Mouse (Mus musculus) hindbrain, embryonic 13.5 days (tissue): ENCODE results near the gene Cdkn2d. TPM values are rescaled to one million over a fixed set of nuclear protein-coding genes. Genes with fewer than 3 reads are reported as not detected.

ENCODE experiments used
- ATAC-seq: fragments of 200-750 bp; cut with Nextera tagmentation; 2 replicates; pipeline ENCODE4 v1.8.0; 2017; ENCODE audit warnings: moderate TSS enrichment; ENCODE audit not compliant: low FRiP score
- H3K27ac ChIP-seq: fragments of 300-500 bp; sonication (generic); 2 replicates; pipeline ENCODE4 v1.5.1; 2015; ENCODE audit warnings: inconsistent platforms, mild to moderate bottlenecking, moderate library complexity
- H3K27me3 ChIP-seq: fragments of 300-500 bp; sonication (generic); 2 replicates; pipeline ENCODE4 v1.6.1; 2015; ENCODE audit warnings: mild to moderate bottlenecking, inconsistent platforms
- H3K36me3 ChIP-seq: fragments of 300-500 bp; sonication (generic); 2 replicates; pipeline ENCODE4 v1.6.1; 2015; ENCODE audit warnings: mild to moderate bottlenecking, inconsistent platforms
- H3K4me1 ChIP-seq: fragments of 300-500 bp; sonication (generic); replicated peaks from 2 replicates; pipeline ENCODE4 v1.6.1; 2015; ENCODE audit warnings: inconsistent platforms
- H3K4me2 ChIP-seq: fragments of 300-500 bp; sonication (generic); 2 replicates; pipeline ENCODE4 v1.6.1; 2015; ENCODE audit warnings: inconsistent platforms, mild to moderate bottlenecking, moderate library complexity
- H3K4me3 ChIP-seq: fragments of 300-500 bp; sonication (generic); 2 replicates; pipeline ENCODE4 v1.5.1; 2015; ENCODE audit warnings: mild to moderate bottlenecking, inconsistent platforms
- H3K9ac ChIP-seq: fragments of 300-500 bp; sonication (generic); 2 replicates; pipeline ENCODE4 v1.6.1; 2015; ENCODE audit warnings: mild to moderate bottlenecking, inconsistent platforms
- H3K9me3 ChIP-seq: fragments of 300-500 bp; sonication (generic); 2 replicates; pipeline ENCODE4 v1.6.1; 2016; ENCODE audit warnings: inconsistent platforms
- WGBS: fragments of 180-500 bp; shearing (Covaris S2); methylation state at CpG from one replicate; pipeline ENCODE4 v1.1.7; 2015; 5-methylcytosine and 5-hydroxymethylcytosine counted together
- polyA plus RNA-seq: library from polyadenylated mRNA; unstranded; fragments of >200 nt; fragmentation: Nextera tagmentation; extraction: Ambion mirVana; gene quantifications from 2 replicates; pipeline ENCODE4 v1.2.1, GENCODE M21; 2015

Gene Cdkn2d
- polyA plus RNA-seq, 1 experiment from 2014 or later, result 89.2 TPM

GRCm38 (mm10) chr9:21287571-21288402 lies 3.4 kb downstream of the Cdkn2d start, which contains the start of gene Kri1:
Kri1 (minus strand) TSS chr9:21287969.
- Histone ChIP-seq H3K4me2 (peak within 1 kb of the TSS; percentile 77), H3K4me1 (peaks cover 44% of the 10 kb centered on the region), H3K27me3 (no peaks in the 10 kb centered on the region), H3K27ac (peak within 1 kb of the TSS; percentile 90), H3K9ac (peak within 1 kb of the TSS; percentile 79), H3K36me3 (peaks cover 25% of the 10 kb centered on the region), H3K4me3 (peak within 1 kb of the TSS; percentile 68), H3K9me3 (no peaks in the 10 kb centered on the region)
- ATAC-seq, result peak; percentile 81
- 1% methylated on average over 59 of the region's 59 CpGs for WGBS

GRCm38 (mm10) chr9:21286753-21287152 lies 4.5 kb downstream of the Cdkn2d start:
- 71% methylated on average over 3 of the region's 3 CpGs for WGBS

GRCm38 (mm10) chr9:21283994-21284393 lies 7.2 kb downstream of the Cdkn2d start:
- Histone ChIP-seq H3K36me3 (peaks cover 61% of the 10 kb centered on the region), H3K9me3 (no peaks in the 10 kb centered on the region), H3K27me3 (no peaks in the 10 kb centered on the region), H3K4me3 (no peak overlapping the region), H3K9ac (no peak overlapping the region), H3K4me2 (no peak overlapping the region), H3K4me1 (peaks cover 28% of the 10 kb centered on the region), H3K27ac (no peak overlapping the region)
- no peak for ATAC-seq
- 76% methylated on average over 3 of the region's 3 CpGs for WGBS

More at GRCm38 (mm10) chr9:21286753-21287152, 4.5 kb downstream of the Cdkn2d start:
- H3K4me3 ChIP-seq, result peak overlapping the region; percentile 68
- H3K27ac ChIP-seq, result 0 out of 2 replicates have a peak overlapping the region, but pooled peaks have one; percentile 90
- no peaks in the 10 kb centered on the region for H3K27me3 ChIP-seq
- ATAC-seq, result no peak
- H3K9me3 ChIP-seq, result no peaks in the 10 kb centered on the region
- peaks cover 34% of the 10 kb centered on the region for H3K36me3 ChIP-seq
- peak overlapping the region; percentile 79 for H3K9ac ChIP-seq
- peak overlapping the region; percentile 77 for H3K4me2 ChIP-seq
- peaks cover 44% of the 10 kb centered on the region for H3K4me1 ChIP-seq

- Histone ChIP-seq H3K4me1 (peaks cover 24% of the 10 kb centered on the region), H3K36me3 (peaks cover 65% of the 10 kb centered on the region), H3K4me2 (no peak overlapping the region), H3K9ac (no peak overlapping the region), H3K4me3 (no peak overlapping the region), H3K27me3 (no peaks in the 10 kb centered on the region), H3K27ac (no peak overlapping the region), H3K9me3 (no peaks in the 10 kb centered on the region)
- WGBS, result 95% methylated on average over 5 of the region's 5 CpGs
- no peak for ATAC-seq
Observed at GRCm38 (mm10) chr9:21283591-21283990, 7.6 kb downstream of the Cdkn2d start.

- H3K27me3 ChIP-seq, result no peaks in the 10 kb centered on the region
- H3K36me3 ChIP-seq, result peaks cover 96% of the 10 kb centered on the region
- H3K4me1 ChIP-seq, result no peaks in the 10 kb centered on the region
- no peak overlapping the region for H3K27ac ChIP-seq
- H3K9ac ChIP-seq, result no peak overlapping the region
- WGBS, result 96% methylated on average over 5 of the region's 5 CpGs
- H3K4me3 ChIP-seq, result no peak overlapping the region
- ATAC-seq, result no peak
- no peak overlapping the region for H3K4me2 ChIP-seq
- no peaks in the 10 kb centered on the region for H3K9me3 ChIP-seq
Observed at GRCm38 (mm10) chr9:21277776-21278175, 13.4 kb downstream of the Cdkn2d start.

- 94% methylated on average over 8 of the region's 8 CpGs for WGBS
Observed at GRCm38 (mm10) chr9:21276307-21276706, 14.9 kb downstream of the Cdkn2d start.

GRCm38 (mm10) chr9:21275727-21276126 lies 15.5 kb downstream of the Cdkn2d start:
- H3K27me3 ChIP-seq, result no peaks in the 10 kb centered on the region
- no peaks in the 10 kb centered on the region for H3K4me1 ChIP-seq
- no peak for ATAC-seq
- no peak overlapping the region for H3K4me3 ChIP-seq
- H3K4me2 ChIP-seq, result no peak overlapping the region
- H3K27ac ChIP-seq, result no peak overlapping the region
- no peak overlapping the region for H3K9ac ChIP-seq
- H3K9me3 ChIP-seq, result no peaks in the 10 kb centered on the region
- peaks cover 98% of the 10 kb centered on the region for H3K36me3 ChIP-seq
- 91% methylated on average over 12 of the region's 12 CpGs for WGBS

More at GRCm38 (mm10) chr9:21276307-21276706, 14.9 kb downstream of the Cdkn2d start:
- no peak overlapping the region for H3K9ac ChIP-seq
- no peak overlapping the region for H3K27ac ChIP-seq
- no peaks in the 10 kb centered on the region for H3K4me1 ChIP-seq
- no peaks in the 10 kb centered on the region for H3K9me3 ChIP-seq
- peaks cover 98% of the 10 kb centered on the region for H3K36me3 ChIP-seq
- H3K4me3 ChIP-seq, result no peak overlapping the region
- H3K27me3 ChIP-seq, result no peaks in the 10 kb centered on the region
- ATAC-seq, result no peak
- no peak overlapping the region for H3K4me2 ChIP-seq

- Histone ChIP-seq H3K36me3 (peaks cover 98% of the 10 kb centered on the region), H3K9ac (no peak overlapping the region), H3K27me3 (no peaks in the 10 kb centered on the region), H3K9me3 (no peaks in the 10 kb centered on the region), H3K4me2 (no peak overlapping the region), H3K4me3 (no peak overlapping the region), H3K27ac (no peak overlapping the region), H3K4me1 (no peaks in the 10 kb centered on the region)
- WGBS, result 88% methylated on average over 7 of the region's 7 CpGs
- ATAC-seq, result no peak
Observed at GRCm38 (mm10) chr9:21275013-21275710, 16.0 kb downstream of the Cdkn2d start.

GRCm38 (mm10) chr9:21274336-21274735 lies 16.9 kb downstream of the Cdkn2d start:
- peaks cover 97% of the 10 kb centered on the region for H3K36me3 ChIP-seq
- no peak overlapping the region for H3K4me2 ChIP-seq
- H3K9me3 ChIP-seq, result no peaks in the 10 kb centered on the region
- no peak overlapping the region for H3K9ac ChIP-seq
- no peaks in the 10 kb centered on the region for H3K4me1 ChIP-seq
- no peaks in the 10 kb centered on the region for H3K27me3 ChIP-seq
- WGBS, result 97% methylated on average over 3 of the region's 3 CpGs
- no peak overlapping the region for H3K4me3 ChIP-seq
- no peak for ATAC-seq
- H3K27ac ChIP-seq, result no peak overlapping the region

- no peak overlapping the region for H3K9ac ChIP-seq
- H3K9me3 ChIP-seq, result no peaks in the 10 kb centered on the region
- H3K36me3 ChIP-seq, result peaks cover 97% of the 10 kb centered on the region
- no peaks in the 10 kb centered on the region for H3K4me1 ChIP-seq
- H3K4me2 ChIP-seq, result no peak overlapping the region
- H3K4me3 ChIP-seq, result no peak overlapping the region
- H3K27ac ChIP-seq, result no peak overlapping the region
- no peak for ATAC-seq
- WGBS, result 88% methylated on average over 7 of the region's 7 CpGs
- H3K27me3 ChIP-seq, result no peaks in the 10 kb centered on the region
Observed at GRCm38 (mm10) chr9:21273520-21274228, 17.5 kb downstream of the Cdkn2d start.

GRCm38 (mm10) chr9:21273094-21273493 lies 18.1 kb downstream of the Cdkn2d start:
- Histone ChIP-seq H3K27ac (no peak overlapping the region), H3K27me3 (no peaks in the 10 kb centered on the region), H3K9ac (no peak overlapping the region), H3K36me3 (peaks cover 99% of the 10 kb centered on the region), H3K4me2 (no peak overlapping the region), H3K4me1 (no peaks in the 10 kb centered on the region), H3K4me3 (no peak overlapping the region), H3K9me3 (no peaks in the 10 kb centered on the region)
- WGBS, result 83% methylated on average over 8 of the region's 8 CpGs
- no peak for ATAC-seq

GRCm38 (mm10) chr9:21272391-21272790 lies 18.8 kb downstream of the Cdkn2d start:
- Histone ChIP-seq H3K27me3 (no peaks in the 10 kb centered on the region), H3K27ac (no peak overlapping the region), H3K4me2 (no peak overlapping the region), H3K9ac (no peak overlapping the region), H3K4me1 (peaks cover under 1% of the 10 kb centered on the region; the same call in 1 of the 2 replicates), H3K4me3 (no peak overlapping the region), H3K9me3 (no peaks in the 10 kb centered on the region), H3K36me3 (peaks cover 97% of the 10 kb centered on the region)
- ATAC-seq, result no peak
- 90% methylated on average over 9 of the region's 9 CpGs for WGBS
